Mouse (Mus musculus) neural tube, embryonic 10.5 days (tissue): Measurements from ENCODE around the gene Anapc15.

ENCODE experiments used
- DNase-seq: peaks from one replicate; pipeline ENCODE4 v3.0.0-alpha.2; 2017; ENCODE audit warnings: low spot score; ENCODE audit errors: extremely low spot score

Gene Anapc15

GRCm38 (mm10) chr7:101847934-101848333, 15.6 kb upstream of the Anapc15 start:
- no peak for DNase-seq

- no peak for DNase-seq
Observed at GRCm38 (mm10) chr7:101851689-101852088, 11.8 kb upstream of the Anapc15 start.

- no peak for DNase-seq
Observed at GRCm38 (mm10) chr7:101852846-101853245, 10.7 kb upstream of the Anapc15 start.

GRCm38 (mm10) chr7:101853816-101854215, 9.7 kb upstream of the Anapc15 start:
- no peak for DNase-seq

- no peak for DNase-seq
Observed at GRCm38 (mm10) chr7:101857094-101857493, 6.4 kb upstream of the Anapc15 start, which contains the start of gene Folr2. TSS of gene Folr2 (minus strand) at chr7:101857194.

- DNase-seq = no peak
Observed at GRCm38 (mm10) chr7:101858362-101858761, 5.2 kb upstream of the Anapc15 start.

GRCm38 (mm10) chr7:101860978-101861377, 2.5 kb upstream of the Anapc15 start:
- no peak for DNase-seq

GRCm38 (mm10) chr7:101862291-101862690, 1.2 kb upstream of the Anapc15 start:
- DNase-seq = no peak

GRCm38 (mm10) chr7:101866491-101867265, 3.2 kb downstream of the Anapc15 start:
- no peak for DNase-seq

GRCm38 (mm10) chr7:101867482-101867881, 4.0 kb downstream of the Anapc15 start:
- DNase-seq = no peak

- no peak for DNase-seq
Observed at GRCm38 (mm10) chr7:101868241-101869162, 5.0 kb downstream of the Anapc15 start.

- no peak for DNase-seq
Observed at GRCm38 (mm10) chr7:101869163-101869500, 5.6 kb downstream of the Anapc15 start.

- no peak for DNase-seq
Observed at GRCm38 (mm10) chr7:101870629-101871028, 7.1 kb downstream of the Anapc15 start, which contains the start of gene Folr1. TSS of gene Folr1 (minus strand) at chr7:101870788.

GRCm38 (mm10) chr7:101871296-101871695, 7.8 kb downstream of the Anapc15 start:
- DNase-seq = no peak

- DNase-seq = no peak
Observed at GRCm38 (mm10) chr7:101875978-101876377, 12.5 kb downstream of the Anapc15 start.

GRCm38 (mm10) chr7:101880855-101881254, 17.3 kb downstream of the Anapc15 start:
- no peak for DNase-seq

- no peak for DNase-seq
Observed at GRCm38 (mm10) chr7:101882413-101883154, 19.1 kb downstream of the Anapc15 start.

GRCm38 (mm10) chr7:101884160-101884559, 20.6 kb downstream of the Anapc15 start:
- DNase-seq = no peak

GRCm38 (mm10) chr7:101886274-101886673, 22.8 kb downstream of the Anapc15 start:
- DNase-seq = no peak

GRCm38 (mm10) chr7:101888460-101888859, 24.9 kb downstream of the Anapc15 start:
- no peak for DNase-seq

- DNase-seq = no peak
Observed at GRCm38 (mm10) chr7:101895695-101896094, 32.2 kb downstream of the Anapc15 start.
